Mouse (Mus musculus): ENCODE data around the gene Swi5. TPM values are rescaled to one million over a fixed set of nuclear protein-coding genes. Genes with fewer than 3 reads are reported as not detected.

Swi5 gene
- total RNA-seq, 2 experiments from 2014 or later: 212 to 222 TPM

GRCm38 (mm10) chr2:32319586-32320580 lies 32.0 kb upstream of the Swi5 start:
- Histone ChIP-seq H3K27ac (peak overlapping the region; percentile 68; the same call in 1 of the 2 replicates), H3K4me3 (no peak overlapping the region)
- no peak for TF ChIP-seq CTCF (conservative IDR thresholded peaks at IDR 0.05)
- no peak for DNase-seq (ENCODE audit: low spot score in 2 of 2)

GRCm38 (mm10) chr2:32318709-32319585 lies 31.1 kb upstream of the Swi5 start:
- no peak overlapping the region for H3K4me3 ChIP-seq
- no peak for DNase-seq (ENCODE audit: low spot score in 2 of 2)
- peak overlapping the region; percentile 68; the same call in 1 of the 2 replicates for H3K27ac ChIP-seq
- no peak for TF ChIP-seq CTCF (conservative IDR thresholded peaks at IDR 0.05)

GRCm38 (mm10) chr2:32317791-32318417 lies 30.0 kb upstream of the Swi5 start:
- Histone ChIP-seq H3K4me3 (no peak overlapping the region), H3K27ac (peak overlapping the region; percentile 68)
- TF ChIP-seq CTCF (conservative IDR thresholded peaks at IDR 0.05): no peak
- no peak for DNase-seq (ENCODE audit: low spot score in 2 of 2)

GRCm38 (mm10) chr2:32316887-32317656 lies 29.2 kb upstream of the Swi5 start:
- DNase-seq (ENCODE audit: low spot score in 2 of 2): no peak
- Histone ChIP-seq H3K27ac (peak overlapping the region; percentile 68), H3K4me3 (no peak overlapping the region)
- no peak for TF ChIP-seq CTCF (conservative IDR thresholded peaks at IDR 0.05)

GRCm38 (mm10) chr2:32315751-32316150 lies 27.9 kb upstream of the Swi5 start:
- Histone ChIP-seq H3K4me3 (no peak overlapping the region), H3K27ac (peak overlapping the region; percentile 62)
- DNase-seq (ENCODE audit: low spot score in 2 of 2): no peak
- no peak for TF ChIP-seq CTCF (conservative IDR thresholded peaks at IDR 0.05)

- DNase-seq (ENCODE audit: low spot score in 2 of 2): no peak
- Histone ChIP-seq H3K4me3 (no peak overlapping the region), H3K27ac (no peak overlapping the region)
- TF ChIP-seq CTCF (conservative IDR thresholded peaks at IDR 0.05): no peak
Observed at GRCm38 (mm10) chr2:32314831-32315230, 27.0 kb upstream of the Swi5 start.

- TF ChIP-seq CTCF (conservative IDR thresholded peaks at IDR 0.05): no peak
- Histone ChIP-seq H3K27ac (peak overlapping the region; percentile 70), H3K4me3 (peak overlapping the region; percentile 46)
- DNase-seq (ENCODE audit: low spot score in 2 of 2): peak in 1 of 2 experiments; percentile 70
Observed at GRCm38 (mm10) chr2:32312318-32312964, 24.6 kb upstream of the Swi5 start.

GRCm38 (mm10) chr2:32311443-32312317 lies 23.8 kb upstream of the Swi5 start:
- Histone ChIP-seq H3K4me3 (peak overlapping the region; percentile 46), H3K27ac (peak overlapping the region; percentile 70)
- peak; percentile 21; the same call in 1 of the 2 replicates for TF ChIP-seq CTCF (conservative IDR thresholded peaks at IDR 0.05)
- DNase-seq (ENCODE audit: low spot score in 2 of 2): no peak

GRCm38 (mm10) chr2:32310096-32310845 lies 22.4 kb upstream of the Swi5 start:
- Histone ChIP-seq H3K27ac (peak overlapping the region; percentile 70; the same call in 1 of the 2 replicates), H3K4me3 (no peak overlapping the region)
- peak in 1 of 2 experiments; percentile 9 for DNase-seq (ENCODE audit: low spot score in 2 of 2)
- TF ChIP-seq CTCF (conservative IDR thresholded peaks at IDR 0.05): no peak

All from layer of hippocampus, adult 2 months (tissue).